In the genomic region with DNA sequence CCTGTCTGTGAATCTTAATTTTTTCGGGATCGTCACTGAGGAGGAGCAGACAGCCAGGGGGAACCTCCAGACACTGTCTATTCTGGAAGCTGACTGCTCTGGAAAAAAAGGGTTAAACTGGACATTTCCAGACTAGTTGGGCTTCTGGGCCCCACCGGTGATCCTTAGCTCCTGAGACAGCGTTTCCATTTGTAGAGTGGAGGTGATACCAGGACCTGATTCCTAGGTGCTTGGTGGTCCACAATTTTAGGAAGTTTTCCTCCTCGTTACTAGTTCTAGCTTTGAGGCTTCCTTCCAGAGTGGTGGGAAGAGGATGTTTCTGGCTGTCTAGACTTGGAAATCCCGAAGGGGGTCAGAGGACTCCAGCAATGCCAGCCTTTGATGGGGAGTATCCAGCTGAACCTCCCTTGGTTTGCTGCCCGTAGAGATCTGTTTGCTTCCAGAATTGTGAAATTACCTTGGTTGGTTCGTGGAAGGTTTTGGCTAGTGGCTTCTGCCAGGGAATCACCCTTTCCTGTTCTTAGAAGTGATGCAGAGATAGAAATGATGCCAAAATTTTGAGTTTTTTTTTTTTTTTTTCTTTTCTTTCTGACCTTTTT, we compare ENCODE assay signal across 8 mouse cellular contexts. TPM values are rescaled to one million over a fixed set of nuclear protein-coding genes. Genes with fewer than 3 reads are reported as not detected.
A peak's percentile ranks its signal among the peaks of the same experiment; 100 is the strongest.
DNase-seq lines count a peak whose midpoint lies in the region; ATAC-seq and TF ChIP-seq lines count a peak whose summit lies in the region.

No protein-coding gene starts in this region.

- 8% methylated on average over 8 of the region's 8 CpGs for WGBS in kidney, embryonic 15.5 days
- WGBS in hindbrain, embryonic 13.5 days: 17% methylated on average over 8 of the region's 8 CpGs
- WGBS in midbrain, embryonic 15.5 days: 12% methylated on average over 8 of the region's 8 CpGs

- TF ChIP-seq CTCF in bone marrow macrophage, adult 2 months (IDR thresholded peaks at IDR 0.05; ENCODE audit: low read depth, low read length): no peak

- DNase-seq in kidney, postnatal 4 days: no peak
- DNase-seq in right cerebral cortex, postnatal 25 days: no peak
- DNase-seq in layer of hippocampus, adult 8-10 months (ENCODE audit: low spot score in 2 of 2): no peak
- DNase-seq in cerebellum, postnatal 14 days: no peak

- ATAC-seq in kidney, embryonic 15.5 days (replicated peaks; ENCODE audit: low FRiP score): no peak
- no peak for ATAC-seq in hindbrain, embryonic 13.5 days (ENCODE audit: low FRiP score)
- ATAC-seq in midbrain, embryonic 15.5 days (replicated peaks): no peak

- peak overlapping the region; percentile 96 for H3K9ac ChIP-seq in kidney, embryonic 15.5 days
- H3K9ac ChIP-seq in hindbrain, embryonic 13.5 days: peak overlapping the region; percentile 99
- peak overlapping the region; percentile 98 for H3K9ac ChIP-seq in midbrain, embryonic 15.5 days

- no peaks in the 10 kb centered on the region for H3K27me3 ChIP-seq in kidney, embryonic 15.5 days
- H3K27me3 ChIP-seq in hindbrain, embryonic 13.5 days: no peaks in the 10 kb centered on the region
- H3K27me3 ChIP-seq in midbrain, embryonic 15.5 days (replicated peaks): no peaks in the 10 kb centered on the region

- H3K9me3 ChIP-seq in kidney, embryonic 15.5 days (replicated peaks): no peaks in the 10 kb centered on the region
- H3K9me3 ChIP-seq in hindbrain, embryonic 13.5 days: no peaks in the 10 kb centered on the region
- H3K9me3 ChIP-seq in midbrain, embryonic 15.5 days: no peaks in the 10 kb centered on the region

- H3K4me2 ChIP-seq in kidney, embryonic 15.5 days: peak overlapping the region; percentile 81
- peak overlapping the region; percentile 87 for H3K4me2 ChIP-seq in hindbrain, embryonic 13.5 days
- H3K4me2 ChIP-seq in midbrain, embryonic 15.5 days: peak overlapping the region; percentile 88

- no peak for TF ChIP-seq POLR2A in bone marrow macrophage, adult 2 months (IDR thresholded peaks at IDR 0.05; ENCODE audit: borderline replicate concordance, low read depth, low read length)

- H3K4me1 ChIP-seq in kidney, embryonic 15.5 days: peaks cover 39% of the 10 kb centered on the region
- H3K4me1 ChIP-seq in bone marrow macrophage, adult 2 months (ENCODE audit: control insufficient read depth, insufficient read depth, low read length): peaks cover 33% of the 10 kb centered on the region
- H3K4me1 ChIP-seq in hindbrain, embryonic 13.5 days (replicated peaks): peaks cover 37% of the 10 kb centered on the region
- H3K4me1 ChIP-seq in midbrain, embryonic 15.5 days: peaks cover 31% of the 10 kb centered on the region

- H3K36me3 ChIP-seq in kidney, embryonic 15.5 days: 0 out of 2 replicates have a peak, but pooled peaks cover 4% of the 10 kb centered on the region
- H3K36me3 ChIP-seq in hindbrain, embryonic 13.5 days: no peaks in the 10 kb centered on the region
- H3K36me3 ChIP-seq in midbrain, embryonic 15.5 days (replicated peaks): no peaks in the 10 kb centered on the region

- H3K4me3 ChIP-seq in kidney, embryonic 15.5 days (replicated peaks): peak overlapping the region; percentile 95
- H3K4me3 ChIP-seq in bone marrow macrophage, adult 2 months (ENCODE audit: insufficient read depth, low read length): peak overlapping the region; percentile 70
- peak overlapping the region; percentile 98 for H3K4me3 ChIP-seq in hindbrain, embryonic 13.5 days
- peak overlapping the region; percentile 90 for H3K4me3 ChIP-seq in midbrain, embryonic 15.5 days

- peak overlapping the region; percentile 81 for H3K27ac ChIP-seq in kidney, embryonic 15.5 days
- 0 out of 2 replicates have a peak overlapping the region, but pooled peaks have one; percentile 5 for H3K27ac ChIP-seq in bone marrow macrophage, adult 2 months (ENCODE audit: insufficient read depth, low read depth, low read length)
- peak overlapping the region; percentile 92 for H3K27ac ChIP-seq in hindbrain, embryonic 13.5 days
- H3K27ac ChIP-seq in midbrain, embryonic 15.5 days: peak overlapping the region; percentile 91

RNA-seq across cellular contexts. Expression of a gene that starts 0.9 kb away (rescaled TPM):
- 23.9 and 27.6 TPM in 2 replicates for polyA plus RNA-seq in kidney, embryonic 15.5 days (2015; fragmentation: Nextera tagmentation; extraction: Ambion mirVana)
- 28.0 and 29.6 TPM in 2 replicates for polyA plus RNA-seq in bone marrow macrophage, adult 2 months (2012; ENCODE audit: insufficient read depth, insufficient read length, missing spikeins)
- polyA plus RNA-seq in hindbrain, embryonic 13.5 days (2015; fragmentation: Nextera tagmentation; extraction: Ambion mirVana): 17.7 and 17.8 TPM in 2 replicates
- polyA plus RNA-seq in midbrain, embryonic 15.5 days (2015; fragmentation: Nextera tagmentation; extraction: Ambion mirVana): 21.9 and 22.9 TPM in 2 replicates
- 10 to 100 TPM; 36.8 to 41.6 (median 38.2) TPM for total RNA-seq in layer of hippocampus, adult 8-10 months (2022)

RNA-seq across cellular contexts. Expression of a gene that starts 12.1 kb away (rescaled TPM):
- polyA plus RNA-seq in kidney, embryonic 15.5 days (2015; fragmentation: Nextera tagmentation; extraction: Ambion mirVana): 0.35 and 0.43 TPM in 2 replicates
- not detected in 2 replicates for polyA plus RNA-seq in bone marrow macrophage, adult 2 months (2012; ENCODE audit: insufficient read depth, insufficient read length, missing spikeins)
- polyA plus RNA-seq in hindbrain, embryonic 13.5 days (2015; fragmentation: Nextera tagmentation; extraction: Ambion mirVana): not detected in 2 replicates
- 0.38 and 0.66 TPM in 2 replicates for polyA plus RNA-seq in midbrain, embryonic 15.5 days (2015; fragmentation: Nextera tagmentation; extraction: Ambion mirVana)
- total RNA-seq in layer of hippocampus, adult 8-10 months (2022): 1 to 10 TPM in 3 of 4 experiments, not detected in 1; 1.1 to 2.6 (median 2.5) TPM

RNA-seq across cellular contexts. Expression of a gene that starts 19.4 kb away (rescaled TPM):
- 2.4 and 4.6 TPM in 2 replicates for polyA plus RNA-seq in kidney, embryonic 15.5 days (2015; fragmentation: Nextera tagmentation; extraction: Ambion mirVana)
- 0.41 and 0.79 TPM in 2 replicates for polyA plus RNA-seq in bone marrow macrophage, adult 2 months (2012; ENCODE audit: insufficient read depth, insufficient read length, missing spikeins)
- polyA plus RNA-seq in hindbrain, embryonic 13.5 days (2015; fragmentation: Nextera tagmentation; extraction: Ambion mirVana): 114 and 115 TPM in 2 replicates
- polyA plus RNA-seq in midbrain, embryonic 15.5 days (2015; fragmentation: Nextera tagmentation; extraction: Ambion mirVana): 240 and 255 TPM in 2 replicates
- 100 to 1,000 TPM; 137 to 165 (median 150) TPM for total RNA-seq in layer of hippocampus, adult 8-10 months (2022)

RNA-seq across cellular contexts. Expression of a gene that starts 20.2 kb away (rescaled TPM):
- polyA plus RNA-seq in kidney, embryonic 15.5 days (2015; fragmentation: Nextera tagmentation; extraction: Ambion mirVana): 101 and 106 TPM in 2 replicates
- polyA plus RNA-seq in bone marrow macrophage, adult 2 months (2012; ENCODE audit: insufficient read depth, insufficient read length, missing spikeins): 0.98 TPM in 1 of 2 replicates, not detected in the other
- 32.7 and 34.3 TPM in 2 replicates for polyA plus RNA-seq in hindbrain, embryonic 13.5 days (2015; fragmentation: Nextera tagmentation; extraction: Ambion mirVana)
- polyA plus RNA-seq in midbrain, embryonic 15.5 days (2015; fragmentation: Nextera tagmentation; extraction: Ambion mirVana): 45.3 and 52.6 TPM in 2 replicates
- 10 to 100 TPM; 41.9 to 48.7 (median 44.1) TPM for total RNA-seq in layer of hippocampus, adult 8-10 months (2022)

RNA-seq across cellular contexts. Expression of a gene that starts 25.6 kb away (rescaled TPM):
- polyA plus RNA-seq in kidney, embryonic 15.5 days (2015; fragmentation: Nextera tagmentation; extraction: Ambion mirVana): 45.6 and 49.5 TPM in 2 replicates
- polyA plus RNA-seq in bone marrow macrophage, adult 2 months (2012; ENCODE audit: insufficient read depth, insufficient read length, missing spikeins): 21.6 and 22.0 TPM in 2 replicates
- polyA plus RNA-seq in hindbrain, embryonic 13.5 days (2015; fragmentation: Nextera tagmentation; extraction: Ambion mirVana): 38.7 and 38.9 TPM in 2 replicates
- polyA plus RNA-seq in midbrain, embryonic 15.5 days (2015; fragmentation: Nextera tagmentation; extraction: Ambion mirVana): 36.2 and 39.2 TPM in 2 replicates
- 10 to 100 TPM; 17.9 to 23.4 (median 21.1) TPM for total RNA-seq in layer of hippocampus, adult 8-10 months (2022)

Comparison
In these comparisons a context has a peak if more than half of its experiments do, and no peak if none do; other contexts are left out.
1. H3K27ac ChIP-seq: peak in every context shown above with its lines; median percentile 92 in hindbrain, embryonic 13.5 days; 91 in midbrain, embryonic 15.5 days; 81 in kidney, embryonic 15.5 days; 5 in bone marrow macrophage, adult 2 months.
2. RNA of a gene that starts 19.4 kb away (polyA plus RNA-seq): 240 to 255 TPM in midbrain, embryonic 15.5 days and 114 to 115 TPM in hindbrain, embryonic 13.5 days; 2.4 to 4.6 TPM in kidney, embryonic 15.5 days and 0.41 to 0.79 TPM in bone marrow macrophage, adult 2 months; every median in the first group is over 10 times any median in the second.
3. Peak in every context shown above with its lines, with median percentiles within 50 percentile points of each other: H3K4me2 ChIP-seq, H3K4me3 ChIP-seq and H3K9ac ChIP-seq.